Mouse (Mus musculus) spleen, postnatal 36 days (tissue): Measurements from ENCODE around the gene Cotl1.
"Not testable (repeated sequence)": the region's sequence is repeated elsewhere in the genome, so short reads cannot be mapped to it uniquely, and the experiment has no call there.

Experiments used
- DNase-seq, 2 experiments: peaks; one replicate each; pipeline ENCODE4 v3.0.0; 2022; ENCODE audit warnings: low spot score in 2 of 2, mixed read lengths in 1 of 2

Cotl1 gene

GRCm38 (mm10) chr8:119840275-119840808, at the start of gene Cotl1:
Cotl1 (minus strand) TSS chr8:119840544.
- DNase-seq = peak; percentile 97

- no peak for DNase-seq
Measured at GRCm38 (mm10) chr8:119888012-119888411, 47.7 kb upstream of the Cotl1 start.

GRCm38 (mm10) chr8:119887130-119887529, 46.8 kb upstream of the Cotl1 start:
- no peak for DNase-seq

GRCm38 (mm10) chr8:119885612-119886011, 45.3 kb upstream of the Cotl1 start:
- no peak for DNase-seq

- DNase-seq = no peak
Measured at GRCm38 (mm10) chr8:119883281-119883680, 42.9 kb upstream of the Cotl1 start.

GRCm38 (mm10) chr8:119881917-119882316, 41.6 kb upstream of the Cotl1 start:
- DNase-seq = no peak

GRCm38 (mm10) chr8:119881301-119881700, 41.0 kb upstream of the Cotl1 start:
- no peak for DNase-seq

- no peak for DNase-seq
Measured at GRCm38 (mm10) chr8:119873181-119873580, 32.8 kb upstream of the Cotl1 start.

GRCm38 (mm10) chr8:119869616-119870015, 29.3 kb upstream of the Cotl1 start:
- DNase-seq = no peak

- DNase-seq = no peak
Measured at GRCm38 (mm10) chr8:119862749-119863148, 22.4 kb upstream of the Cotl1 start.

GRCm38 (mm10) chr8:119862390-119862734, 22.0 kb upstream of the Cotl1 start:
- DNase-seq = no peak

- peak; percentile 97 for DNase-seq
Measured at GRCm38 (mm10) chr8:119861706-119862389, 21.5 kb upstream of the Cotl1 start, which contains the start of gene Klhl36. Klhl36 (plus strand) TSS chr8:119862266.

GRCm38 (mm10) chr8:119857767-119858166, 17.4 kb upstream of the Cotl1 start:
- no peak for DNase-seq

GRCm38 (mm10) chr8:119855656-119856055, 15.3 kb upstream of the Cotl1 start:
- DNase-seq = peak in 1 of 2 experiments; percentile 30

- DNase-seq = no peak
Measured at GRCm38 (mm10) chr8:119854035-119854434, 13.7 kb upstream of the Cotl1 start.

GRCm38 (mm10) chr8:119853521-119853920, 13.2 kb upstream of the Cotl1 start:
- no peak for DNase-seq

- no peak for DNase-seq
Measured at GRCm38 (mm10) chr8:119847232-119847922, 7.0 kb upstream of the Cotl1 start.

- not testable (repeated sequence) for DNase-seq
Measured at GRCm38 (mm10) chr8:119845741-119846140, 5.4 kb upstream of the Cotl1 start.

GRCm38 (mm10) chr8:119844577-119844976, 4.2 kb upstream of the Cotl1 start:
- no peak for DNase-seq

GRCm38 (mm10) chr8:119843444-119843843, 3.1 kb upstream of the Cotl1 start:
- DNase-seq = peak; percentile 82 to 87

- DNase-seq = no peak
Measured at GRCm38 (mm10) chr8:119840905-119841411, 614 bp upstream of the Cotl1 start.

- no peak for DNase-seq
Measured at GRCm38 (mm10) chr8:119839419-119840021, 824 bp downstream of the Cotl1 start.
